Mouse (Mus musculus): ENCODE measurements around the gene Gstp1. TPM values are rescaled to one million over a fixed set of nuclear protein-coding genes. Genes with fewer than 3 reads are reported as not detected.

Gene Gstp1
- polyA plus RNA-seq, 1 experiment: 173 TPM

DNA sequence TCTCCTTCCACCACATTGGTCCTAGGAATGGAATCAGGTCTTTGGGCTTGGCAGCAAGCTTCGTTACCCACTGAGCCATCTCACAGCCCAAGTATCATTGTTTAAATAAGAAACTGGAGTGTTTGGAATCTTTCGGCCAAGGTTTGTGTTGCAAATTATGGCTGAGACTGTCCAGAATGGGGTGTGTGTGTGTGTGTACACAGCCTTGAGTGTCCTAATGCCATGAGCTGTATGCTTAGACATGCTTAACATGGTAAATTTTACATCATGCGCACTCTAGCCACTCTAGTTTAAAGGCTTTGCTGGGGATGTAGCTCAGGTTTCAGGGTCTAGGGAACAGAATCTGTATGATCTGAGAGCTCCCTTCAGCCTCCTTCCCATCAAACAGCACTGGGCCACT lies 42.3 kb downstream of the Gstp1 start:
- peaks cover 52% of the 10 kb centered on the region for H3K27me3 ChIP-seq (replicated peaks)

DNA sequence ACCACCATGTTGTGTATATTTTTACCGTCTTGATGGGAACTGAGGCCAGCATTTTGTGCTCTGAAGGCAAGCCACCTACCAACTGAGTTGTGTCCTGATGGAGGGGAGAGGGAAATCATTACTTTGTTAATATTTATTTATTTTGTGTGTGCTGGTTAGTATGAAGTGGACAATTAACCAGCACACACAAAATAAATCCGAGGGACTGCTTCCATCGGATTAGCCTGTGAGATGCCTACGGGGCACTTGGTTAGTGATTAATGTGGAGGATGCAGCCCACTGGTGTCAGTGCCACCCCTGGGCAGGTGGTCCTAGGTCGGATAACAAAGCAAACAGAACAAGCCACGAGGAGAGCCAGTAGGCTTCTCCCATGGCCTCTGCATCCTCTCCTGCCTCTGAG lies 42.9 kb downstream of the Gstp1 start:
- Histone ChIP-seq H3K4me3 (replicated peaks) (no peak overlapping the region), H3K27me3 (replicated peaks) (peaks cover 55% of the 10 kb centered on the region), H3K9me3 (no peaks in the 10 kb centered on the region), H3K36me3 (replicated peaks; ENCODE audit: low read length) (no peaks in the 10 kb centered on the region), H3K4me1 (peaks cover 52% of the 10 kb centered on the region)
- TF ChIP-seq GATA1 (IDR thresholded peaks at IDR 0.05; ENCODE audit: borderline replicate concordance, low read length) (no peak), FLI1 (IDR thresholded peaks at IDR 0.05; ENCODE audit: low read length) (no peak)

More for the DNA sequence above, 42.3 kb downstream of the Gstp1 start:
- Histone ChIP-seq H3K4me3 (replicated peaks) (no peak overlapping the region), H3K4me1 (peaks cover 53% of the 10 kb centered on the region), H3K36me3 (replicated peaks; ENCODE audit: low read length) (no peaks in the 10 kb centered on the region), H3K9me3 (no peaks in the 10 kb centered on the region)
- TF ChIP-seq FLI1 (IDR thresholded peaks at IDR 0.05; ENCODE audit: low read length) (no peak), GATA1 (IDR thresholded peaks at IDR 0.05; ENCODE audit: borderline replicate concordance, low read length) (no peak)

DNA sequence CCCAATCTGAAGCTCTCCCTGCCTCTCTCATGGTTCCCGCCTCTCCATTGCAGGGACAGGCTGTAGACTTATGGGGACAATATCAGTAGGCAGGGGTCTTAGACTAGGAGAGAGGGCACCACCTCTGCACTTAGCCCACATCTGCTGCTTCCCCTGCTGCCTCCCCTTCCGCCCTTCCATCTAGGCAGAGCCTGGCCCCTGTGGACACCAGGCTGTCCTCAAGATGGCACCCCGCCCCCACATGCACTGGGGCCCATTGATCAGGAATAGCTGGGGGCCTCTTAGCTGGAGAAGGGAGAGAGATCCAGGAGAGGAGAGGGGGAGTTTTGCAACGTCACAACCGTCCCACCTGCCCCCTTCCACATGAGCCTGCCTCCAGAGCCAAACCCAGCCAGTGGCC lies 45.4 kb downstream of the Gstp1 start, which contains the start of gene Tbx10:
Gene Tbx10 (plus strand): TSS at position 337 of the 400 bp plus-strand sequence.
- TF ChIP-seq FLI1 (IDR thresholded peaks at IDR 0.05; ENCODE audit: low read length): no peak
- TF ChIP-seq GATA1 (IDR thresholded peaks at IDR 0.05; ENCODE audit: borderline replicate concordance, low read length): no peak
- peak within 1 kb of the TSS; percentile 26 for H3K4me3 ChIP-seq (replicated peaks)

DNA sequence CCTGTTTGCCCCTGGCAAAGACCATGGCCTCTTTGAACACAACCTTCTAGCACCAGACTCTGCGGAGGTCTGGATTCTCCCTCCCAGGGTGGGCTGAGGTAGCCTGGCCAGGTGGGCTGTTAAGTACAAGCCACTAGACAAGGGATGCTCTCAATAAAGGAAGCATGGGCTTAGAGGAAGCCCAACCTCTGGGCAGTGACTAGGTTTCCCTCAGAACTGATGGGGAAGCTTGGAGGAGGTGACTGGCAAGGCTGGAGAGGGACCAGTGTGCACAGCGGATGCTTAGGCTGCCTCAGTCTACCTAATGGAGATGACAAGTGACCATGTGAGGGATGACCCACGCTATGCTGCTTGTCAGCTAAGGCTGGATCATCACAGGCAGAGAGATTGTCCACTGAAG lies 45.8 kb downstream of the Gstp1 start:
- H3K4me1 ChIP-seq: peaks cover 28% of the 10 kb centered on the region
- no peaks in the 10 kb centered on the region for H3K36me3 ChIP-seq (replicated peaks; ENCODE audit: low read length)
- peaks cover 6% of the 10 kb centered on the region for H3K9me3 ChIP-seq
- H3K4me3 ChIP-seq (replicated peaks): no peak overlapping the region
- TF ChIP-seq GATA1 (IDR thresholded peaks at IDR 0.05; ENCODE audit: borderline replicate concordance, low read length) (no peak), FLI1 (IDR thresholded peaks at IDR 0.05; ENCODE audit: low read length) (no peak)
- peaks cover 51% of the 10 kb centered on the region for H3K27me3 ChIP-seq (replicated peaks)

More for the DNA sequence above, 45.4 kb downstream of the Gstp1 start, which contains the start of gene Tbx10:
- Histone ChIP-seq H3K36me3 (replicated peaks; ENCODE audit: low read length) (no peaks in the 10 kb centered on the region), H3K27me3 (replicated peaks) (peaks cover 53% of the 10 kb centered on the region), H3K9me3 (peaks cover 6% of the 10 kb centered on the region), H3K4me1 (peaks cover 28% of the 10 kb centered on the region)

DNA sequence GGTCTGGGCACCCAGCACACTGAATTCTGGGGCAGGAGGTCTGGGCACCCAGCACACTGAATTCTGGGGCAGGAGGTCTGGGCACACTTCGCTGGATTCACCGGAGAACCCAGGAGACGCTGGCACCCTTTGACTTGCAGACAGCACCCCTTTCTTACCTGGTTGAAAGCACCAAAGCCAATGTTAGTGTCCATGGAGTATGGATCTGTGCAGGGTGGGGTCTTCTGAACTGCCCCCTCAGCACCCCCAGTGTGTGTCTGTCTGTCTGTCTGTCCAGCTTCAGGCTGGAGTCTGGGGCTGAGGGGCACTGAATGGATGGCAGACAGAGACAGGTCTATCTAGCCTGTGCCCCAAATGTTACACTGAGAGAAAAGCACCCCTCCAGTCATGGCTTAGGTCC lies 46.2 kb downstream of the Gstp1 start:
- Histone ChIP-seq H3K4me3 (replicated peaks) (no peak overlapping the region), H3K4me1 (peaks cover 28% of the 10 kb centered on the region), H3K36me3 (replicated peaks; ENCODE audit: low read length) (no peaks in the 10 kb centered on the region), H3K9me3 (peaks cover 6% of the 10 kb centered on the region), H3K27me3 (replicated peaks) (peaks cover 49% of the 10 kb centered on the region)
- TF ChIP-seq FLI1 (IDR thresholded peaks at IDR 0.05; ENCODE audit: low read length) (no peak), GATA1 (IDR thresholded peaks at IDR 0.05; ENCODE audit: borderline replicate concordance, low read length) (no peak)

DNA sequence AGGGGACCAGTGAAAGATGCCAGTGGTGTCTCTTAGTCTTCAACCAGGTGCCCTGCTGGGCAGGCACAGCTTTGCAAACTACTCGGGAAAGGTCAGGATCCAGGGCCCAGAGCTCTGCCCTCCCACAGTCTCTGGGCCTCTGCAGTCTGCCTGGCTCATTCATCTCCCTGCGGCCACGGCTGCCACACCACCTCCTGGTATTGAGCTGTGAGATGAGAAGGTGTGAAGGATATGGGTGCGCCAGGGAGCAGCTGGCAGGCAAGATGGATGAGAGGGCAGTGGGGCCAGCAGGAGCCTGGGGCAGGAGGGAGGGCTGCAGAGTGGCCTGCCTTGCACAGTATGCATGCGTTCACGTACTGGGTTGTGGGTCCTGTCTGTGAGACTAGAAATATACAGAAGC lies 47.0 kb downstream of the Gstp1 start:
- Histone ChIP-seq H3K4me1 (peaks cover 28% of the 10 kb centered on the region), H3K36me3 (replicated peaks; ENCODE audit: low read length) (no peaks in the 10 kb centered on the region), H3K9me3 (peaks cover 6% of the 10 kb centered on the region), H3K27me3 (replicated peaks) (peaks cover 41% of the 10 kb centered on the region), H3K4me3 (replicated peaks) (no peak overlapping the region)
- TF ChIP-seq FLI1 (IDR thresholded peaks at IDR 0.05; ENCODE audit: low read length) (no peak), GATA1 (IDR thresholded peaks at IDR 0.05; ENCODE audit: borderline replicate concordance, low read length) (no peak)

DNA sequence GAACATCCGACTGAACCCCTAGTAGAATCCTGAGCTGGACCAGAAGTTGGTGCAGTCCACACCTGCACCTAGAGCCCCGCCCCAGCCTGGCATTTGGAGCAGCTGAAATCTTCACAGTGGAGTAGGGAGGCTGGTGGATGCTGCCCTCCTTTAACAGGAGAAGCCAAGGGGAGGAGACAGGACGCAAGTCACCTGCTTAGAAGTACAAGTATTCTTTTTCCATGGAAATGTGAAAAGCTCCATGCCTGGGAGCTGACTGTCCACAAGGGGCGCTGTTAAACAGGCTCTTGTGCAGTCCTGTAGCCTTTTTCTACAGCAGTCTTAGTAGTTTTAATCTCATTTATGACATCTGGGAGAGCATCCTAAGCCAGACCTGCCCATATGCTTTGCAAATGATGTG lies 49.0 kb downstream of the Gstp1 start:
- TF ChIP-seq GATA1 (IDR thresholded peaks at IDR 0.05; ENCODE audit: borderline replicate concordance, low read length) (no peak), FLI1 (IDR thresholded peaks at IDR 0.05; ENCODE audit: low read length) (no peak)
- H3K36me3 ChIP-seq (replicated peaks; ENCODE audit: low read length): no peaks in the 10 kb centered on the region
- H3K4me3 ChIP-seq (replicated peaks): no peak overlapping the region
- H3K4me1 ChIP-seq: peaks cover 46% of the 10 kb centered on the region
- peaks cover 6% of the 10 kb centered on the region for H3K9me3 ChIP-seq
- peaks cover 38% of the 10 kb centered on the region for H3K27me3 ChIP-seq (replicated peaks)

DNA sequence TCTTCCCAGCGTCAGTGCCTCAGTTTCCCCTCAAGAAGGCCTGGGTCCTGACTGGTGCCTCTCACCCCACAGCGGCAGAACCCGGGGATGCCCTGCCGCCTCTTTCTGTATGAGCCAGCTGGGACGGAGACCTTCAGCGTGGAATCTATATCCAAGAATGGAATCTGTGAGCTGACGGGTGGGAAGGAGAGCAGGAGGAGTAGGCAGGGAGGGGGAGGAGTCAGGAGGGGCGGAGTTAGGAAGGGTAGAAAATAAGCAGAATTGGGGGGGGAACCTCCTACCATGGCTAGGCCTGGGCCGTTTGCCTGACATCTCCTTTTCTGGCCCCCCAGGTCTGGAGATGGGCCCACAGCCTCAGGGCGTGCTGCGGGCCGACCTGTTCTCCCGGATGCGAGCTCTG lies 49.7 kb downstream of the Gstp1 start:
- H3K36me3 ChIP-seq (replicated peaks; ENCODE audit: low read length): no peaks in the 10 kb centered on the region
- peaks cover 39% of the 10 kb centered on the region for H3K27me3 ChIP-seq (replicated peaks)
- peaks cover 48% of the 10 kb centered on the region for H3K4me1 ChIP-seq
- TF ChIP-seq FLI1 (IDR thresholded peaks at IDR 0.05; ENCODE audit: low read length): no peak
- no peak for TF ChIP-seq GATA1 (IDR thresholded peaks at IDR 0.05; ENCODE audit: borderline replicate concordance, low read length)
- no peak overlapping the region for H3K4me3 ChIP-seq (replicated peaks)
- peaks cover 6% of the 10 kb centered on the region for H3K9me3 ChIP-seq

DNA sequence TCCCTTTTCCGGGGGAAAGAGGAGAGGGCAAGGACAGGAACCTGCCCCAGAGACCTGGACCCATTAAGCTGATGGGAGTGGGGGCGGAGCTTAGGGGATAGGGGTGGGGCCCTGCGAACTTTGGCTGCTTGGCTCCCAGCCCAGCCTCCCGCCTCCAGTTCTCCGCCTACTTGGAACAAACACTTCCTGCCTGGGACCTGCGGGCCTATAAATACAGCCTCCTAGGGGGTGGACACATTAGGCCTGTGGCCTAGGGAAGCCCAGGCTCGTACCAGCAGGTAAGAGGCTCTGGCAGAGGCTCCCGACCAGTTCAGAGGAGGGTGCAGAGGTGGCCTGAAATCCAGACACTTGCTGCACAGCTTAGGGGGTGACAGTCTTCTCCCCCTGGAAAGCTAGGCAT lies 51.5 kb downstream of the Gstp1 start, which contains the start of gene Acy3:
Gene Acy3 (plus strand): TSS at position 237 of the 400 bp plus-strand sequence.
- H3K36me3 ChIP-seq (replicated peaks; ENCODE audit: low read length): no peaks in the 10 kb centered on the region
- peaks cover 6% of the 10 kb centered on the region for H3K9me3 ChIP-seq
- TF ChIP-seq FLI1 (IDR thresholded peaks at IDR 0.05; ENCODE audit: low read length) (no peak), GATA1 (IDR thresholded peaks at IDR 0.05; ENCODE audit: borderline replicate concordance, low read length) (no peak)
- H3K4me1 ChIP-seq: peaks cover 48% of the 10 kb centered on the region
- H3K27me3 ChIP-seq (replicated peaks): peaks cover 28% of the 10 kb centered on the region
- H3K4me3 ChIP-seq (replicated peaks): peak within 1 kb of the TSS; percentile 62

Other genes starting within 250 kb of the Gstp1 start
- gene Chka, start 186.2 kb downstream of the Gstp1 start, polyA plus RNA-seq (2012; ENCODE audit: insufficient read depth, low replicate concordance): 6.8 and 18.7 TPM in 2 replicates
- gene Tcirg1, start 130.9 kb downstream of the Gstp1 start, polyA plus RNA-seq (2012; ENCODE audit: insufficient read depth, low replicate concordance): 39.3 and 78.0 TPM in 2 replicates
- gene Ndufs8, start 125.2 kb downstream of the Gstp1 start, polyA plus RNA-seq (2012; ENCODE audit: insufficient read depth, low replicate concordance): 38.8 and 142 TPM in 2 replicates
- gene Aldh3b1, start 108.2 kb downstream of the Gstp1 start, polyA plus RNA-seq (2012; ENCODE audit: insufficient read depth, low replicate concordance): 2.8 TPM in 1 of 2 replicates, not detected in the other
- gene Unc93b1, start 102.8 kb downstream of the Gstp1 start, polyA plus RNA-seq (2012; ENCODE audit: insufficient read depth, low replicate concordance): 30.5 and 188 TPM in 2 replicates
- 0.04 TPM in 1 of 2 replicates, not detected in the other for gene Aldh3b3, start 79.3 kb downstream of the Gstp1 start, polyA plus RNA-seq (2012; ENCODE audit: insufficient read depth, low replicate concordance)
- not detected in 2 replicates for gene Aldh3b2, start 65.7 kb downstream of the Gstp1 start, polyA plus RNA-seq (2012; ENCODE audit: insufficient read depth, low replicate concordance)
- 6.4 TPM in 1 of 2 replicates, not detected in the other for gene Acy3, start 51.4 kb downstream of the Gstp1 start, polyA plus RNA-seq (2012; ENCODE audit: insufficient read depth, low replicate concordance)
- not detected in 2 replicates for gene Tbx10, start 45.2 kb downstream of the Gstp1 start, polyA plus RNA-seq (2012; ENCODE audit: insufficient read depth, low replicate concordance)
- 11.7 and 19.3 TPM in 2 replicates for gene Nudt8, start 37.4 kb downstream of the Gstp1 start, polyA plus RNA-seq (2012; ENCODE audit: insufficient read depth, low replicate concordance)
- 0.74 and 0.93 TPM in 2 replicates for gene Gm49405, start 37.4 kb downstream of the Gstp1 start, polyA plus RNA-seq (2012; ENCODE audit: insufficient read depth, low replicate concordance)
- gene Doc2g, start 34.7 kb downstream of the Gstp1 start, polyA plus RNA-seq (2012; ENCODE audit: insufficient read depth, low replicate concordance): 2.7 and 7.3 TPM in 2 replicates
- gene Ndufv1, start 25.2 kb downstream of the Gstp1 start, polyA plus RNA-seq (2012; ENCODE audit: insufficient read depth, low replicate concordance): 111 and 122 TPM in 2 replicates
- not detected in 2 replicates for gene Gstp2, start 8.0 kb upstream of the Gstp1 start, polyA plus RNA-seq (2012; ENCODE audit: insufficient read depth, low replicate concordance)
- not detected in 2 replicates for gene Gstp3, start 21.6 kb upstream of the Gstp1 start, polyA plus RNA-seq (2012; ENCODE audit: insufficient read depth, low replicate concordance)
- gene Cabp2, start 43.6 kb upstream of the Gstp1 start, polyA plus RNA-seq (2012; ENCODE audit: insufficient read depth, low replicate concordance): not detected in 2 replicates
- 140 and 181 TPM in 2 replicates for gene Cdk2ap2, start 59.2 kb upstream of the Gstp1 start, polyA plus RNA-seq (2012; ENCODE audit: insufficient read depth, low replicate concordance)
- gene Pitpnm1, start 62.0 kb upstream of the Gstp1 start, polyA plus RNA-seq (2012; ENCODE audit: insufficient read depth, low replicate concordance): 122 and 153 TPM in 2 replicates
- 293 and 434 TPM in 2 replicates for gene Aip, start 87.9 kb upstream of the Gstp1 start, polyA plus RNA-seq (2012; ENCODE audit: insufficient read depth, low replicate concordance)
- not detected in 2 replicates for gene Gpr152, start 101.8 kb upstream of the Gstp1 start, polyA plus RNA-seq (2012; ENCODE audit: insufficient read depth, low replicate concordance)
- gene Cabp4, start 106.0 kb upstream of the Gstp1 start, polyA plus RNA-seq (2012; ENCODE audit: insufficient read depth, low replicate concordance): 0.51 and 1.2 TPM in 2 replicates
- 110 and 364 TPM in 2 replicates for gene Coro1b, start 110.6 kb upstream of the Gstp1 start, polyA plus RNA-seq (2012; ENCODE audit: insufficient read depth, low replicate concordance)
- 777 and 793 TPM in 2 replicates for gene Ptprcap, start 115.6 kb upstream of the Gstp1 start, polyA plus RNA-seq (2012; ENCODE audit: insufficient read depth, low replicate concordance)
- 108 and 492 TPM in 2 replicates for gene Rps6kb2, start 125.4 kb upstream of the Gstp1 start, polyA plus RNA-seq (2012; ENCODE audit: insufficient read depth, low replicate concordance)
- gene Carns1, start 137.5 kb upstream of the Gstp1 start, polyA plus RNA-seq (2012; ENCODE audit: insufficient read depth, low replicate concordance): 1.3 and 5.6 TPM in 2 replicates
- gene Tbc1d10c, start 153.3 kb upstream of the Gstp1 start, polyA plus RNA-seq (2012; ENCODE audit: insufficient read depth, low replicate concordance): 24.1 and 31.5 TPM in 2 replicates
- gene Ppp1ca, start 154.1 kb upstream of the Gstp1 start, polyA plus RNA-seq (2012; ENCODE audit: insufficient read depth, low replicate concordance): 268 and 792 TPM in 2 replicates
- gene Rad9a, start 163.7 kb upstream of the Gstp1 start, polyA plus RNA-seq (2012; ENCODE audit: insufficient read depth, low replicate concordance): 22.1 and 24.3 TPM in 2 replicates
- gene Clcf1, start 176.3 kb upstream of the Gstp1 start, polyA plus RNA-seq (2012; ENCODE audit: insufficient read depth, low replicate concordance): 0.09 and 2.0 TPM in 2 replicates
- gene AC109138.7, start 176.4 kb upstream of the Gstp1 start, polyA plus RNA-seq (2012; ENCODE audit: insufficient read depth, low replicate concordance): 8.5 and 73.0 TPM in 2 replicates
- 67.5 and 91.7 TPM in 2 replicates for gene Pold4, start 193.9 kb upstream of the Gstp1 start, polyA plus RNA-seq (2012; ENCODE audit: insufficient read depth, low replicate concordance)
- 16.5 and 28.6 TPM in 2 replicates for gene Ssh3, start 231.2 kb upstream of the Gstp1 start, polyA plus RNA-seq (2012; ENCODE audit: insufficient read depth, low replicate concordance)
- 5.6 TPM in 1 of 2 replicates, not detected in the other for gene Ankrd13d, start 245.2 kb upstream of the Gstp1 start, polyA plus RNA-seq (2012; ENCODE audit: insufficient read depth, low replicate concordance)

All from megakaryocyte, embryonic 14.5 days (primary cell).